Mouse (Mus musculus) kidney, adult 2 months (tissue): Measurements from ENCODE around the gene Phactr3.

Experiments
- CTCF ChIP-seq: fragments of 200-500 bp; conservative IDR thresholded peaks from 2 replicates; pipeline ENCODE4 v1.5.1; 2011; ENCODE audit warnings: low read depth, mild to moderate bottlenecking, control low read depth, low read length, moderate library complexity, mixed read lengths; ENCODE audit not compliant: insufficient read depth, insufficient read length
- POLR2A ChIP-seq: fragments of 200-500 bp; IDR thresholded peaks from one replicate; pipeline ENCODE4 v1.6.1; 2011; ENCODE audit warnings: low read depth, low read length, control low read depth

GRCm38 (mm10) chr2:178327466-178328040 lies 208.8 kb downstream of the Phactr3 start:
- TF ChIP-seq CTCF (no peak), POLR2A (no peak)
